Mouse (Mus musculus): ENCODE results near the gene Aoc1. TPM values are rescaled to one million over a fixed set of nuclear protein-coding genes. Genes with fewer than 3 reads are reported as not detected.

The Aoc1 gene
- polyA plus RNA-seq, 1 experiment: not detected

GRCm38 (mm10) chr6:48906371-48906770 lies 33.7 kb downstream of the Aoc1 start:
- no peak overlapping the region for H3K27ac ChIP-seq (ENCODE audit: control insufficient read depth, insufficient read depth, low read depth, low read length, poor library complexity)
- WGBS: 87% methylated on average over 14 of the region's 14 CpGs
- no peak overlapping the region for H3K4me3 ChIP-seq (replicated peaks; ENCODE audit: control insufficient read depth, low read depth, low read length)
- no peak for TF ChIP-seq CTCF (IDR thresholded peaks at IDR 0.05; ENCODE audit: control insufficient read depth, insufficient read depth, low read length)
- no peak for TF ChIP-seq POLR2A (IDR thresholded peaks at IDR 0.05; ENCODE audit: borderline replicate concordance, control insufficient read depth, low read depth, low read length)
- no peaks in the 10 kb centered on the region for H3K4me1 ChIP-seq (ENCODE audit: control insufficient read depth, insufficient read depth, low read length)

GRCm38 (mm10) chr6:48909229-48909628 lies 36.5 kb downstream of the Aoc1 start:
- 69% methylated on average over 1 of the region's 1 CpGs for WGBS
- Histone ChIP-seq H3K4me3 (replicated peaks; ENCODE audit: control insufficient read depth, low read depth, low read length) (no peak overlapping the region), H3K4me1 (ENCODE audit: control insufficient read depth, insufficient read depth, low read length) (no peaks in the 10 kb centered on the region), H3K27ac (ENCODE audit: control insufficient read depth, insufficient read depth, low read depth, low read length, poor library complexity) (no peak overlapping the region)
- TF ChIP-seq POLR2A (IDR thresholded peaks at IDR 0.05; ENCODE audit: borderline replicate concordance, control insufficient read depth, low read depth, low read length): no peak

- Histone ChIP-seq H3K4me3 (replicated peaks; ENCODE audit: control insufficient read depth, low read depth, low read length) (no peak overlapping the region), H3K4me1 (ENCODE audit: control insufficient read depth, insufficient read depth, low read length) (no peaks in the 10 kb centered on the region), H3K27ac (ENCODE audit: control insufficient read depth, insufficient read depth, low read depth, low read length, poor library complexity) (no peak overlapping the region)
- TF ChIP-seq CTCF (IDR thresholded peaks at IDR 0.05; ENCODE audit: control insufficient read depth, insufficient read depth, low read length): no peak
- TF ChIP-seq POLR2A (IDR thresholded peaks at IDR 0.05; ENCODE audit: borderline replicate concordance, control insufficient read depth, low read depth, low read length): no peak
- 6% methylated on average over 3 of the region's 3 CpGs for WGBS
These were observed 39.3 kb downstream of the Aoc1 start for GRCm38 (mm10) chr6:48912033-48912432.

GRCm38 (mm10) chr6:48913587-48913986 lies 40.9 kb downstream of the Aoc1 start:
- WGBS: 89% methylated on average over 2 of the region's 2 CpGs
- no peak overlapping the region for H3K4me3 ChIP-seq (replicated peaks; ENCODE audit: control insufficient read depth, low read depth, low read length)
- H3K4me1 ChIP-seq (ENCODE audit: control insufficient read depth, insufficient read depth, low read length): no peaks in the 10 kb centered on the region
- no peak for TF ChIP-seq POLR2A (IDR thresholded peaks at IDR 0.05; ENCODE audit: borderline replicate concordance, control insufficient read depth, low read depth, low read length)
- no peak for TF ChIP-seq CTCF (IDR thresholded peaks at IDR 0.05; ENCODE audit: control insufficient read depth, insufficient read depth, low read length)
- H3K27ac ChIP-seq (ENCODE audit: control insufficient read depth, insufficient read depth, low read depth, low read length, poor library complexity): no peak overlapping the region

GRCm38 (mm10) chr6:48929595-48929994 lies 56.9 kb downstream of the Aoc1 start, which contains the start of gene 1600015I10Rik:
TSS of gene 1600015I10Rik (plus strand) at chr6:48929895.
- Histone ChIP-seq H3K4me1 (ENCODE audit: control insufficient read depth, insufficient read depth, low read length) (no peaks in the 10 kb centered on the region), H3K27ac (ENCODE audit: control insufficient read depth, insufficient read depth, low read depth, low read length, poor library complexity) (no peak within 1 kb of the TSS), H3K4me3 (replicated peaks; ENCODE audit: control insufficient read depth, low read depth, low read length) (no peak within 1 kb of the TSS)
- TF ChIP-seq CTCF (IDR thresholded peaks at IDR 0.05; ENCODE audit: control insufficient read depth, insufficient read depth, low read length) (no peak), POLR2A (IDR thresholded peaks at IDR 0.05; ENCODE audit: borderline replicate concordance, control insufficient read depth, low read depth, low read length) (no peak)
- 80% methylated on average over 5 of the region's 5 CpGs for WGBS

- TF ChIP-seq CTCF (IDR thresholded peaks at IDR 0.05; ENCODE audit: control insufficient read depth, insufficient read depth, low read length) (no peak), POLR2A (IDR thresholded peaks at IDR 0.05; ENCODE audit: borderline replicate concordance, control insufficient read depth, low read depth, low read length) (no peak)
- no peak overlapping the region for H3K27ac ChIP-seq (ENCODE audit: control insufficient read depth, insufficient read depth, low read depth, low read length, poor library complexity)
- 67% methylated on average over 2 of the region's 2 CpGs for WGBS
- no peaks in the 10 kb centered on the region for H3K4me1 ChIP-seq (ENCODE audit: control insufficient read depth, insufficient read depth, low read length)
- H3K4me3 ChIP-seq (replicated peaks; ENCODE audit: control insufficient read depth, low read depth, low read length): no peak overlapping the region
These were observed 76.9 kb downstream of the Aoc1 start for GRCm38 (mm10) chr6:48949596-48949995.

GRCm38 (mm10) chr6:48950676-48951075 lies 78.0 kb downstream of the Aoc1 start:
- Histone ChIP-seq H3K4me3 (replicated peaks; ENCODE audit: control insufficient read depth, low read depth, low read length) (no peak overlapping the region), H3K27ac (ENCODE audit: control insufficient read depth, insufficient read depth, low read depth, low read length, poor library complexity) (no peak overlapping the region), H3K4me1 (ENCODE audit: control insufficient read depth, insufficient read depth, low read length) (no peaks in the 10 kb centered on the region)
- 73% methylated on average over 5 of the region's 5 CpGs for WGBS
- TF ChIP-seq CTCF (IDR thresholded peaks at IDR 0.05; ENCODE audit: control insufficient read depth, insufficient read depth, low read length) (no peak), POLR2A (IDR thresholded peaks at IDR 0.05; ENCODE audit: borderline replicate concordance, control insufficient read depth, low read depth, low read length) (no peak)

- Histone ChIP-seq H3K4me3 (replicated peaks; ENCODE audit: control insufficient read depth, low read depth, low read length) (no peak overlapping the region), H3K27ac (ENCODE audit: control insufficient read depth, insufficient read depth, low read depth, low read length, poor library complexity) (no peak overlapping the region), H3K4me1 (ENCODE audit: control insufficient read depth, insufficient read depth, low read length) (no peaks in the 10 kb centered on the region)
- 17% methylated on average over 6 of the region's 6 CpGs for WGBS
- no peak for TF ChIP-seq CTCF (IDR thresholded peaks at IDR 0.05; ENCODE audit: control insufficient read depth, insufficient read depth, low read length)
- TF ChIP-seq POLR2A (IDR thresholded peaks at IDR 0.05; ENCODE audit: borderline replicate concordance, control insufficient read depth, low read depth, low read length): no peak
These were observed 78.9 kb downstream of the Aoc1 start for GRCm38 (mm10) chr6:48951630-48952029.

- H3K27ac ChIP-seq (ENCODE audit: control insufficient read depth, insufficient read depth, low read depth, low read length, poor library complexity): no peak overlapping the region
- WGBS: 79% methylated on average over 5 of the region's 5 CpGs
- TF ChIP-seq POLR2A (IDR thresholded peaks at IDR 0.05; ENCODE audit: borderline replicate concordance, control insufficient read depth, low read depth, low read length) (no peak), CTCF (IDR thresholded peaks at IDR 0.05; ENCODE audit: control insufficient read depth, insufficient read depth, low read length) (no peak)
- H3K4me1 ChIP-seq (ENCODE audit: control insufficient read depth, insufficient read depth, low read length): no peaks in the 10 kb centered on the region
- H3K4me3 ChIP-seq (replicated peaks; ENCODE audit: control insufficient read depth, low read depth, low read length): no peak overlapping the region
These were observed 80.5 kb downstream of the Aoc1 start for GRCm38 (mm10) chr6:48953220-48953619.

Measured in bone marrow, adult 2 months (tissue).